Mouse (Mus musculus) spleen, adult 18-20 months (tissue): ENCODE measurements around the gene Acbd7.

Source experiments
- DNase-seq, 2 experiments: peaks; one replicate each; pipeline ENCODE4 v3.0.0; 2022; ENCODE audit warnings: mixed read lengths in 2 of 2

Acbd7 gene

DNA sequence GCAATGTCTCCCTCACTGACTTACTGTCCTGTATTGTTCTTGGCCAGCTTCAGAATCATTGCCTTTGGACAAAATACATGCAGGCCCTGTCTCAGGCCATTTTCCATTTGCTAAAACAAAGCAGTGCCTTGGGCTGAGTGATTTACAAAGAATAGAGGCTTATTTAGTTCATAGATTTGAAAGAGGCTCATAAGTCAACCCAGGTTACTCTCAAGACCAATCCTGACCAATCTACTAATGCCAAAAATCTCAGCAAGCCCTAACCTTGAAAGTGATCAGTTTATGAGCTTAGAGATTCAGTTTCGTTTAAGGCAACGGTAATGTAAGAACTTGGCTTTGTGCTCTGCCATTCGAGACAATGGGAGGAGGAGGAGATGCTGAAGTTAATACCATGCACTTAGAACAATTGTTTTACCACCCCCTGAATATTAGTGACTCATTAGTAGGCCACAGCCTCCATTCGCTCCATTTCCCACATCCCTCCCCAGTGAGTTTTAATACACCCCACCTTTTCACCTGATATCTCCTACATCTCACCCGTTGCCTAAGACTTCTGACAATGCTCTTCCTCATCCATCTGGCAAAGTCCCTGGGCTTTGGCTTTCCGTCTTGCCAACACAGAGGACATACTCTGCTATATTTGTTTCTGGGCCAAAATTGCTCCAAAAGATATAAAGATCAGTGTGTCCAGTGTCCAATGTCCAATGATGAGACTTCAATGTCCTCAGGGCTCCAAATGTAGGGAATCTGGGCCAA is 51.3 kb downstream of the Acbd7 start:
- no peak for DNase-seq
